Mouse (Mus musculus): ENCODE results near the gene Sv2a. TPM values are rescaled to one million over a fixed set of nuclear protein-coding genes. Genes with fewer than 3 reads are reported as not detected.
"Not testable (repeated sequence)": the region's sequence is repeated elsewhere in the genome, so short reads cannot be mapped to it uniquely, and the experiment has no call there.

Sv2a gene
- total and polyA plus RNA-seq, 2 experiments from 2014 or later: 136 to 151 TPM

DNA sequence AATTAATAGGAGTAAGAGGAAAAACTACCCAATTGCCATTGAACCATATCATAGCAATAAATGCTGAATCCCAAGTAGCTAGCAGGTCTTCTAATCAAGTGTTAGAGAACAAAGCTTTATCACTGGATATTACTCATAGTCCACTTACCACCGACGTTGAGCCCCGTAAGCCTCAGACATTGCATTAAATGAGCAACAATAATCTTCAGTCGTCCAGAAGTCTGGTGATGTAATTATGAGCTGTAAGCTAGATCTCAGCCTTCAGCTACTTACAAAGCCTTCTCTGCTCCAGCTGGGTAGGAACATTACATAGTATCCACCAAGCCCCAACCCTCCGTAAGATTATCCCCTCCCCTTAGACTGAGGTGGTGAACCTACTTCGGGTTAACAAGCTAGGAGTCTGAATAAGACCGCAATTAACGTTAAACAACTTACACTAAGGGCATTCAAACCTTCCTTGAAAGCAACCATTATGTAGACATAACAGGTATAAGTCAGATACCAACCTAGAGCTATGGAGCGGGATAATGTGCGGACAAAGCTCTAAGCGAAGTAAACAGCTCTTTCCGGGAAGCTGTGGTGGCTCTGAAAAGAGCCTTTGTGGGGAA, 57.1 kb downstream of the Sv2a start:
- WGBS: 4% methylated on average over 12 of the region's 12 CpGs
- DNase-seq (ENCODE audit: low spot score) (peak; percentile 22), ATAC-seq (no peak)
- peak overlapping the region; percentile 35 for H3K4me3 ChIP-seq (ENCODE audit: low read length)
- no peaks in the 10 kb centered on the region for H3K4me1 ChIP-seq (ENCODE audit: insufficient read depth, low read length)
- peak overlapping the region; percentile 51 for H3K9ac ChIP-seq (replicated peaks; ENCODE audit: low read length)
- peak overlapping the region; percentile 52 for H3K4me2 ChIP-seq (ENCODE audit: low read depth, low read length)
- no peaks in the 10 kb centered on the region for H3K27me3 ChIP-seq (ENCODE audit: insufficient read depth, low read length)
- TF ChIP-seq CTCF (IDR thresholded peaks at IDR 0.05; ENCODE audit: low read depth): no peak
- no peak overlapping the region for H3K27ac ChIP-seq
- H3K36me3 ChIP-seq (ENCODE audit: insufficient read depth, low read length): no peaks in the 10 kb centered on the region
- H3K9me3 ChIP-seq (ENCODE audit: low read length): no peaks in the 10 kb centered on the region

DNA sequence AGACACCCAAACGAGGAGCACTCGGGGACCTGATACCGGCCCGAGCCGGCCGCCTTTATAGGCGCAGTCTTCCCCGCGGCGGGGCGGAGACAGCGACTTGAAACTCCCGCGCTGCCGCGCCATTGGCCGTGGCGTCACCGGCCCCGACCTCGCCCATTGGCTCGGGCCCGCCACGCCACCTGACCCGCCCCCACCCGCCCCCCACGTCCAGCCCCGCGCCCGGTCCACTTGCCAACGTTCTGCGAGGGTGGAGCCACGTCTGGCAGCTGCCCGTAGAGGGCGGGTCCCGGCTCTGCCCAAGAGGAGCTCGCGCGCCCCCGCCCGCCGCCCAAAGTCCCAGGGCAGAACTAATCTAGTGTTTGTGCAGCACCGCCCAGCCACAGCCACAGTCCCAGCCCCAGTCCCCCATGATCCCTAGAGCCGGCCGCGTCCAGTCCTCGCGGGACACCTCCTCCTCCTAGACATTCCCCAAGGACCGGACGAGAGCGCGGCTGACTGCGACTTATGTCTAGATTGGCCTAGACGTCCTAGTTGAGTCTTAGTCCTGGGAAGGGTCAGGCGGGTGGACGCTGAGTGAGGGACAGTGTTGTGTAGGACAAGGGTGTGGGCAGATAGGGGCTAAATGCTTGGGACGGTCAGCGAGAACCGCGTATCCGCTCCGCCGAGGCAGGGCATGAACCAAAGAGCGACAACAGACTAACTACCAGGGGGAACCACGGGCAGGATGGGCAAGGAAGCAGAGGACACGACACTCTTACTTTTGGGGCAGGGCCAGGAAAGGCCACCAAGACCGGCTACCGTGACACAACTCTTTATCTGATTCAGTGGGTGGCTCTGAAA, 58.2 kb downstream of the Sv2a start, which contains the start of gene Hist2h3c2:
Gene Hist2h3c2, minus strand, starts transcription at position 174 of the 840 bp plus-strand sequence.
- Histone ChIP-seq H3K4me2 (ENCODE audit: low read depth, low read length) (peak within 1 kb of the TSS; percentile 52), H3K27ac (peak within 1 kb of the TSS; percentile 64; the same call in 1 of the 2 replicates), H3K4me3 (ENCODE audit: low read length) (peak within 1 kb of the TSS; percentile 35), H3K9ac (replicated peaks; ENCODE audit: low read length) (peak within 1 kb of the TSS; percentile 51)
- H3K27me3 ChIP-seq (ENCODE audit: insufficient read depth, low read length); DNase-seq (ENCODE audit: low spot score); H3K36me3 ChIP-seq (ENCODE audit: insufficient read depth, low read length); H3K9me3 ChIP-seq (ENCODE audit: low read length); H3K4me1 ChIP-seq (ENCODE audit: insufficient read depth, low read length): not testable (repeated sequence)
- ATAC-seq: peak; percentile 94
- WGBS: 0% methylated on average over 12 of the region's 68 CpGs

DNA sequence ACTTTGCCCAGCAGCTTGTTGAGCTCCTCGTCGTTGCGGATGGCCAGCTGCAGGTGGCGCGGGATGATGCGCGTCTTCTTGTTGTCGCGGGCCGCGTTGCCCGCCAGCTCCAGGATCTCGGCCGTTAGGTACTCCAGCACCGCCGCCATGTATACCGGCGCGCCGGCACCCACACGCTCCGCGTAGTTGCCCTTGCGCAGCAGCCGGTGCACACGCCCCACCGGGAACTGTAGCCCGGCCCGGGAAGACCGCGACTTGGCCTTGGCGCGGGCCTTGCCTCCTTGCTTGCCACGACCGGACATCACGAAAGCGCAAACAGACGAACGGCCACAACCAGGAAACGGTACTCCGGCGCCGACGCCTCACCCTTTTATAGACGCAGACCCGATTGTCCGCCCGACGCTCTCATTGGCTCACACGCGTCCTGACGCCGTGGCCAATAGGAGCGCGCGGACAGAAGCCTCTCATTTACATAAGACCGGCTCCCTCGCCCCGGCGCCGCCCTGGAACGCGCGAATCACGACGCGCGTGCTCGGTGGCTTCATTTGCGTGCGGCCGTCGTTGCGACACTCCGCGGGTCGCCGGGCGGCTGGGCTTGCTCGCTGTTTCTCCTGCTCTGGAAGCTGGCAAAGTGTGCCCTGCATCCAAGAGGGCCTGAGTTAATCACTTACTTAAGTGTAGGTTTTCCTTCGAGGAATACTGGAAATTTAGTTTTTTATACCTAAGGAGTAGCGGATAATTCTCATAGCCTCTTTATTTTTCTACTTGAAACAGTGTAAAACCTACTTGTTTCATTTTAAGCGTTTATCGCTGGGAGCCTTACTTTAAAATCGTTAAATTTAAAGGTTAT, 59.2 kb downstream of the Sv2a start, which contains the start of gene Hist2h2aa2:
Gene Hist2h2aa2, minus strand, starts transcription at position 328 of the 850 bp plus-strand sequence.
- WGBS: 7% methylated on average over 12 of the region's 85 CpGs
- peak; percentile 92 for ATAC-seq

DNA sequence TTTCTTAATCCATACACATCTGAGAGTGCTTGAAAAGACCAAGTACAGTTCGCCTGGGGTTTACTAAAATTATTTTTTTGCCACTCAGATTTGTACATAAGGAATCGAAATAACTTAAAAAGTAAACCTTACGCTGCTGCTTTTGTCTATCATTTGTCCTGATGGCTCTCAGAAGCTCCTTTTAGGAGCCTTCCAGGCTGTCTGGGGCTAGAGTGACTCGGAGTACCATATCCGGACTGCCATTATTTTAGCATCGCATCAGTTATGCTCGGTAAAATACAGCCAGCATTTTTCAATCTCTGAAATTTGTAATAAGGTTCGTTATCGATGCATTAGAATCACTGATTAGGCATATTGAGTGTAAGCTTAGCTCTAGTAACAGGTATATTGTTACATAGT, 59.8 kb downstream of the Sv2a start:
- Histone ChIP-seq H3K4me1 (ENCODE audit: insufficient read depth, low read length) (no peaks in the 10 kb centered on the region), H3K9me3 (ENCODE audit: low read length) (no peaks in the 10 kb centered on the region), H3K36me3 (ENCODE audit: insufficient read depth, low read length) (no peaks in the 10 kb centered on the region), H3K4me3 (ENCODE audit: low read length) (peak overlapping the region; percentile 23), H3K27me3 (ENCODE audit: insufficient read depth, low read length) (no peaks in the 10 kb centered on the region), H3K4me2 (ENCODE audit: low read depth, low read length) (peak overlapping the region; percentile 53), H3K9ac (replicated peaks; ENCODE audit: low read length) (peak overlapping the region; percentile 40; the same call in 1 of the 2 replicates), H3K27ac (peak overlapping the region; percentile 72)
- ATAC-seq (no peak), DNase-seq (ENCODE audit: low spot score) (no peak)
- no peak for TF ChIP-seq CTCF (IDR thresholded peaks at IDR 0.05; ENCODE audit: low read depth)
- WGBS: 71% methylated on average over 9 of the region's 9 CpGs

More for the DNA sequence above, 59.2 kb downstream of the Sv2a start, which contains the start of gene Hist2h2aa2:
- DNase-seq (ENCODE audit: low spot score): peak; percentile 79
- H3K4me2 ChIP-seq (ENCODE audit: low read depth, low read length): peak within 1 kb of the TSS; percentile 53
- H3K9me3 ChIP-seq (ENCODE audit: low read length); H3K36me3 ChIP-seq (ENCODE audit: insufficient read depth, low read length); H3K27me3 ChIP-seq (ENCODE audit: insufficient read depth, low read length); H3K4me1 ChIP-seq (ENCODE audit: insufficient read depth, low read length): not testable (repeated sequence)
- peak within 1 kb of the TSS; percentile 40; the same call in 1 of the 2 replicates for H3K9ac ChIP-seq (replicated peaks; ENCODE audit: low read length)
- H3K4me3 ChIP-seq (ENCODE audit: low read length): peak within 1 kb of the TSS; percentile 29
- H3K27ac ChIP-seq: peak within 1 kb of the TSS; percentile 72

DNA sequence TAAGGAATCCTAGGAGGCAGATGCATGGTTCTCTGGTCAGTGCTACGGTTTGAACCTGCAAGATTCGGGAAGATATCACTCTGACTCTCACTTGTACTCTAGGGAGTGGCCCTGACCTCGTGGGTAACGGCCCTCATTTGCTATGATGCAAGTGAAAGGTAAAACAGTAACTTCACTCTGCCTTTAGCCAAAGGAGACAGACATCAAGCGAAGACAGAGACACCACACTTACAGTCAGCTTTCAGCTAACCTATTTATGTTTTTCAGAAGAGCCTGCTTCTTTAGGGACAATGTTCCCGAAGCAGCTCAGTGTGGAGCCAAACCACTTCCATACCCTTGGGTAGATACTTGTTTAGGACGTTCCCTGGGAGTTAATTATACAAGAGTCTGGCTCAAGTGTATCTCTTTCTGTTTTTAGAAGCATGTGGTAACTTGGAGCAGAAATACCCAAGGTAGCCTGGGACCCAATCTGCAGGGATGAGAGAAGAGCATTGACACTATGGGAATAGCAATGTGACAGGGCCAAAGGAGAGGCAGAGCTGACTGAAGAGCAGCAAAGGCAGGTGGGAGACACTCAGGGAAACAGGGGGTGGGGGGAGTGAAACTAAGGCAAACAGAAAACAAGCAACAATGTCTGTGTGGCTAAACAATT, 63.1 kb downstream of the Sv2a start:
- no peak for ATAC-seq
- Histone ChIP-seq H3K4me2 (ENCODE audit: low read depth, low read length) (peak overlapping the region; percentile 64), H3K4me3 (ENCODE audit: low read length) (no peak overlapping the region), H3K27me3 (ENCODE audit: insufficient read depth, low read length) (no peaks in the 10 kb centered on the region), H3K36me3 (ENCODE audit: insufficient read depth, low read length) (no peaks in the 10 kb centered on the region), H3K9ac (replicated peaks; ENCODE audit: low read length) (peak overlapping the region; percentile 67; the same call in 1 of the 2 replicates), H3K27ac (peak overlapping the region; percentile 94; the same call in 1 of the 2 replicates), H3K4me1 (ENCODE audit: insufficient read depth, low read length) (no peaks in the 10 kb centered on the region), H3K9me3 (ENCODE audit: low read length) (no peaks in the 10 kb centered on the region)
- no peak for DNase-seq (ENCODE audit: low spot score)
- WGBS: 79% methylated on average over 7 of the region's 7 CpGs
- TF ChIP-seq CTCF (IDR thresholded peaks at IDR 0.05; ENCODE audit: low read depth): no peak

Small RNA genes lying within 50 kb of the gene (microRNA-seq; reads per million reads assigned to microRNA genes)
- gene Gm44492: 0 reads per million in 2 experiments
- gene Gm47311: 0 reads per million in 2 experiments

Other genes starting within 250 kb of the Sv2a start
- 45.5 and 57.8 TPM in 2 replicates for gene Plekho1, start 185.2 kb upstream of the Sv2a start, total RNA-seq (2014; rRNA removed)
- gene Plekho1, start 185.2 kb upstream of the Sv2a start, polyA plus RNA-seq (2015; fragmentation: Nextera tagmentation; extraction: Ambion mirVana): 37.9 and 39.0 TPM in 2 replicates
- 22.1 and 24.9 TPM in 2 replicates for gene Vps45, start 122.7 kb upstream of the Sv2a start, total RNA-seq (2014; rRNA removed)
- gene Vps45, start 122.7 kb upstream of the Sv2a start, polyA plus RNA-seq (2015; fragmentation: Nextera tagmentation; extraction: Ambion mirVana): 59.3 and 61.8 TPM in 2 replicates
- 10.1 and 23.6 TPM in 2 replicates for gene Otud7b, start 76.6 kb upstream of the Sv2a start, total RNA-seq (2014; rRNA removed)
- gene Otud7b, start 76.6 kb upstream of the Sv2a start, polyA plus RNA-seq (2015; fragmentation: Nextera tagmentation; extraction: Ambion mirVana): 9.0 and 11.7 TPM in 2 replicates
- 11.0 and 11.7 TPM in 2 replicates for gene Mtmr11, start 19.1 kb upstream of the Sv2a start, total RNA-seq (2014; rRNA removed)
- 11.4 and 14.0 TPM in 2 replicates for gene Mtmr11, start 19.1 kb upstream of the Sv2a start, polyA plus RNA-seq (2015; fragmentation: Nextera tagmentation; extraction: Ambion mirVana)
- gene Sf3b4, start 8.8 kb upstream of the Sv2a start, total RNA-seq (2014; rRNA removed): 67.7 and 94.8 TPM in 2 replicates
- gene Sf3b4, start 8.8 kb upstream of the Sv2a start, polyA plus RNA-seq (2015; fragmentation: Nextera tagmentation; extraction: Ambion mirVana): 134 and 144 TPM in 2 replicates
- 40.4 and 42.9 TPM in 2 replicates for gene Bola1, start 38.6 kb downstream of the Sv2a start, total RNA-seq (2014; rRNA removed)
- gene Bola1, start 38.6 kb downstream of the Sv2a start, polyA plus RNA-seq (2015; fragmentation: Nextera tagmentation; extraction: Ambion mirVana): 62.1 and 63.0 TPM in 2 replicates
- gene Hist2h2ab, start 38.7 kb downstream of the Sv2a start, total RNA-seq (2014; rRNA removed): 74.8 and 161 TPM in 2 replicates
- gene Hist2h2ab, start 38.7 kb downstream of the Sv2a start, polyA plus RNA-seq (2015; fragmentation: Nextera tagmentation; extraction: Ambion mirVana): not detected in 2 replicates
- 718 and 726 TPM in 2 replicates for gene Hist2h2ac, start 39.7 kb downstream of the Sv2a start, total RNA-seq (2014; rRNA removed)
- 3.6 and 3.9 TPM in 2 replicates for gene Hist2h2ac, start 39.7 kb downstream of the Sv2a start, polyA plus RNA-seq (2015; fragmentation: Nextera tagmentation; extraction: Ambion mirVana)
- gene Hist2h2be, start 40.0 kb downstream of the Sv2a start, total RNA-seq (2014; rRNA removed): 10.1 and 15.4 TPM in 2 replicates
- 4.0 and 4.1 TPM in 2 replicates for gene Hist2h2be, start 40.0 kb downstream of the Sv2a start, polyA plus RNA-seq (2015; fragmentation: Nextera tagmentation; extraction: Ambion mirVana)
- gene Hist2h3c2, start 58.0 kb downstream of the Sv2a start, total RNA-seq (2014; rRNA removed): 441 and 602 TPM in 2 replicates
- gene Hist2h3c2, start 58.0 kb downstream of the Sv2a start, polyA plus RNA-seq (2015; fragmentation: Nextera tagmentation; extraction: Ambion mirVana): 1.6 and 2.3 TPM in 2 replicates
- 1,755 and 2,054 TPM in 2 replicates for gene Hist2h2aa2, start 59.1 kb downstream of the Sv2a start, total RNA-seq (2014; rRNA removed)
- gene Hist2h2aa2, start 59.1 kb downstream of the Sv2a start, polyA plus RNA-seq (2015; fragmentation: Nextera tagmentation; extraction: Ambion mirVana): 52.1 and 62.1 TPM in 2 replicates
- gene Hist2h2aa1, start 64.3 kb downstream of the Sv2a start, total RNA-seq (2014; rRNA removed): 1,894 and 2,680 TPM in 2 replicates
- 24.4 and 25.0 TPM in 2 replicates for gene Hist2h2aa1, start 64.3 kb downstream of the Sv2a start, polyA plus RNA-seq (2015; fragmentation: Nextera tagmentation; extraction: Ambion mirVana)
- gene Hist2h3c1, start 65.5 kb downstream of the Sv2a start, total RNA-seq (2014; rRNA removed): not detected in 2 replicates
- 0.16 TPM in 1 of 2 replicates, not detected in the other for gene Hist2h3c1, start 65.5 kb downstream of the Sv2a start, polyA plus RNA-seq (2015; fragmentation: Nextera tagmentation; extraction: Ambion mirVana)
- gene Hist2h4, start 82.2 kb downstream of the Sv2a start, total RNA-seq (2014; rRNA removed): 127 and 159 TPM in 2 replicates
- 10.2 and 10.6 TPM in 2 replicates for gene Hist2h4, start 82.2 kb downstream of the Sv2a start, polyA plus RNA-seq (2015; fragmentation: Nextera tagmentation; extraction: Ambion mirVana)
- gene Hist2h3b, start 87.5 kb downstream of the Sv2a start, total RNA-seq (2014; rRNA removed): 1,585 and 2,263 TPM in 2 replicates
- gene Hist2h3b, start 87.5 kb downstream of the Sv2a start, polyA plus RNA-seq (2015; fragmentation: Nextera tagmentation; extraction: Ambion mirVana): 15.7 and 22.9 TPM in 2 replicates
- 234 and 397 TPM in 2 replicates for gene Hist2h2bb, start 88.6 kb downstream of the Sv2a start, total RNA-seq (2014; rRNA removed)
- gene Hist2h2bb, start 88.6 kb downstream of the Sv2a start, polyA plus RNA-seq (2015; fragmentation: Nextera tagmentation; extraction: Ambion mirVana): 1.4 and 2.4 TPM in 2 replicates
- 2.6 and 8.4 TPM in 2 replicates for gene Fcgr1, start 112.8 kb downstream of the Sv2a start, total RNA-seq (2014; rRNA removed)
- gene Fcgr1, start 112.8 kb downstream of the Sv2a start, polyA plus RNA-seq (2015; fragmentation: Nextera tagmentation; extraction: Ambion mirVana): 2.1 and 2.4 TPM in 2 replicates

Data from hindbrain, postnatal 0 days (tissue).